Mouse (Mus musculus) granulocyte monocyte progenitor cell, adult 5-6 weeks (primary cell): ENCODE data around the gene AV320801. TPM values are rescaled to one million over a fixed set of nuclear protein-coding genes. Genes with fewer than 3 reads are reported as not detected.
"Not testable (repeated sequence)": the region's sequence is repeated elsewhere in the genome, so short reads cannot be mapped to it uniquely, and the experiment has no call there.

ENCODE experiments used
- ATAC-seq: replicated peaks from 2 replicates; pipeline ENCODE4 v1.8.0; 2016; ENCODE audit warnings: mild to moderate bottlenecking, moderate TSS enrichment, inconsistent platforms; ENCODE audit not compliant: poor library complexity, severe bottlenecking
- total RNA-seq, 2 experiments: library from RNA; stranded (forward) in 1 of 2; stranded (reverse) in 1 of 2; fragments of 200-712, 200-1000 nt in 1 of 2; fragments of >200 nt in 1 of 2; fragmentation: Nextera tagmentation in 1 of 2; gene quantifications; 2 replicates each; pipeline ENCODE4 v1.2.3; 2014 to 2017

The AV320801 gene
- total RNA-seq (2014; fragmentation: Nextera tagmentation), result 0.15 TPM in 1 of 2 replicates, not detected in the other
- total RNA-seq (2017), result not detected in 2 replicates

- ATAC-seq, result not testable (repeated sequence)
These were observed at the start of gene AV320801 for GRCm38 (mm10) chrX:135494288-135494687. Gene AV320801 (plus strand): TSS chrX:135494588.

DNA sequence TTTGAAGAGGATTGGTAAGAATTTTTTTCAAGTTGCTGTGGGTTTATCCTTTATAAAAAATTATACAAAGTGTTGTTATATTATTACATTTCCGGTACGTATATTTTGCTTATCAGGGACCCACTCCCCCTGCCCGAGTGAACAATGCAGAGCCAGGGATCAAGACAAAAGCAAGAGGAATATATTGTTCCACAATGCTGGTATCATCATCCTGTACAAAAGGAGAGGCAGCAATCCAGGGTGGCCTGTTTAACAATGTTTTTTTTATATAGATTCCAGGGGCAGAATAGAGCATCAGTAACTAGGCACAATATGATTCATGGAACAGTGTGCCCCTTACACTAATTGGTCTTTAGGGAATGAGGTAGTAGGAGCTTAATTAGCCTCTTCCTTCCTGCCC is 30.2 kb upstream of the AV320801 start:
- ATAC-seq, result not testable (repeated sequence)

GRCm38 (mm10) chrX:135481902-135482301 is 12.5 kb upstream of the AV320801 start:
- not testable (repeated sequence) for ATAC-seq

- ATAC-seq, result peak; percentile 61; the same call in 1 of the 2 replicates
These were observed 11.2 kb upstream of the AV320801 start for GRCm38 (mm10) chrX:135483183-135483582.

Other genes with a start within 250 kb of the AV320801 start
- gene Pramel3, start 192.3 kb upstream of the AV320801 start, total RNA-seq (2014; fragmentation: Nextera tagmentation), result 0.15 TPM in 1 of 2 replicates, not detected in the other
- gene Pramel3, start 192.3 kb upstream of the AV320801 start, total RNA-seq (2017), result not detected in 2 replicates
- not detected in 2 replicates for gene Gm5128, start 121.3 kb upstream of the AV320801 start, total RNA-seq (2014; fragmentation: Nextera tagmentation)
- gene Gm5128, start 121.3 kb upstream of the AV320801 start, total RNA-seq (2017), result not detected in 2 replicates
- not detected in 2 replicates for gene Gm7903, start 60.8 kb upstream of the AV320801 start, total RNA-seq (2014; fragmentation: Nextera tagmentation)
- gene Gm7903, start 60.8 kb upstream of the AV320801 start, total RNA-seq (2017), result 0.36 TPM in 1 of 2 replicates, not detected in the other
- gene Nxf7, start 104.2 kb downstream of the AV320801 start, total RNA-seq (2014; fragmentation: Nextera tagmentation), result 4.4 TPM in 1 of 2 replicates, not detected in the other
- not detected in 2 replicates for gene Nxf7, start 104.2 kb downstream of the AV320801 start, total RNA-seq (2017)
- 0.53 TPM in 1 of 2 replicates, not detected in the other for gene Prame, start 133.1 kb downstream of the AV320801 start, total RNA-seq (2014; fragmentation: Nextera tagmentation)
- gene Prame, start 133.1 kb downstream of the AV320801 start, total RNA-seq (2017), result not detected in 2 replicates
- gene Tcp11x2, start 199.2 kb downstream of the AV320801 start, total RNA-seq (2014; fragmentation: Nextera tagmentation), result not detected in 2 replicates
- gene Tcp11x2, start 199.2 kb downstream of the AV320801 start, total RNA-seq (2017), result not detected in 2 replicates
- not detected in 2 replicates for gene Tmsb15a, start 230.7 kb downstream of the AV320801 start, total RNA-seq (2014; fragmentation: Nextera tagmentation)
- gene Tmsb15a, start 230.7 kb downstream of the AV320801 start, total RNA-seq (2017), result not detected in 2 replicates
- gene Armcx5, start 248.1 kb downstream of the AV320801 start, total RNA-seq (2014; fragmentation: Nextera tagmentation), result 4.1 and 5.9 TPM in 2 replicates
- gene Armcx5, start 248.1 kb downstream of the AV320801 start, total RNA-seq (2017), result 6.2 and 11.5 TPM in 2 replicates
- gene Gprasp1, start 248.1 kb downstream of the AV320801 start, total RNA-seq (2014; fragmentation: Nextera tagmentation), result 19.2 and 19.8 TPM in 2 replicates
- gene Gprasp1, start 248.1 kb downstream of the AV320801 start, total RNA-seq (2017), result 18.7 and 30.1 TPM in 2 replicates